Mouse (Mus musculus) hindbrain, embryonic 12.5 days (tissue): ENCODE measurements around the gene 6030408B16Rik. TPM values are rescaled to one million over a fixed set of nuclear protein-coding genes. Genes with fewer than 3 reads are reported as not detected.
"Not testable (repeated sequence)": the region's sequence is repeated elsewhere in the genome, so short reads cannot be mapped to it uniquely, and the experiment has no call there.

Source experiments
- ATAC-seq: fragments of 200-750 bp; cut with Nextera tagmentation; 2 replicates; pipeline ENCODE4 v1.8.0; 2017; ENCODE audit warnings: moderate TSS enrichment; ENCODE audit not compliant: low FRiP score
- H3K27ac ChIP-seq: fragments of 300-500 bp; sonication (generic); 2 replicates; pipeline ENCODE4 v1.5.1; 2016; ENCODE audit warnings: mild to moderate bottlenecking
- H3K27me3 ChIP-seq: fragments of 300-500 bp; sonication (generic); 2 replicates; pipeline ENCODE4 v1.6.1; 2016; ENCODE audit warnings: mild to moderate bottlenecking
- H3K36me3 ChIP-seq: fragments of 300-500 bp; sonication (generic); 2 replicates; pipeline ENCODE4 v1.6.1; 2016; ENCODE audit warnings: mild to moderate bottlenecking
- H3K4me1 ChIP-seq: fragments of 300-500 bp; sonication (generic); 2 replicates; pipeline ENCODE4 v1.6.1; 2016
- H3K4me2 ChIP-seq: fragments of 300-500 bp; sonication (generic); replicated peaks from 2 replicates; pipeline ENCODE4 v1.6.1; 2016; ENCODE audit warnings: mild to moderate bottlenecking
- H3K4me3 ChIP-seq: fragments of 300-500 bp; sonication (generic); 2 replicates; pipeline ENCODE4 v1.5.1; 2016; ENCODE audit warnings: mild to moderate bottlenecking
- H3K9ac ChIP-seq: fragments of 300-500 bp; sonication (generic); 2 replicates; pipeline ENCODE4 v1.6.1; 2016; ENCODE audit warnings: mild to moderate bottlenecking, moderate library complexity
- H3K9me3 ChIP-seq: fragments of 300-500 bp; sonication (generic); replicated peaks from 2 replicates; pipeline ENCODE4 v1.6.1; 2016; ENCODE audit warnings: mild to moderate bottlenecking
- WGBS: fragments of 180-500 bp; shearing (Covaris S2); methylation state at CpG from one replicate; pipeline ENCODE4 v1.1.7; 2016; 5-methylcytosine and 5-hydroxymethylcytosine counted together
- polyA plus RNA-seq: library from polyadenylated mRNA; unstranded; fragments of >200 nt; fragmentation: Nextera tagmentation; extraction: Ambion mirVana; gene quantifications from 2 replicates; pipeline ENCODE4 v1.2.1, GENCODE M21; 2016

The 6030408B16Rik gene
- polyA plus RNA-seq, 1 experiment from 2014 or later: 0.31 TPM

- H3K9me3 ChIP-seq: no peaks in the 10 kb centered on the region
- peaks cover 6% of the 10 kb centered on the region; the same call in 1 of the 2 replicates for H3K4me1 ChIP-seq
- no peak overlapping the region for H3K9ac ChIP-seq
- WGBS: 86% methylated on average over 6 of the region's 6 CpGs
- H3K4me3 ChIP-seq: no peak overlapping the region
- H3K4me2 ChIP-seq: no peak overlapping the region
- ATAC-seq: no peak
- no peaks in the 10 kb centered on the region for H3K36me3 ChIP-seq
- 0 out of 2 replicates have a peak, but pooled peaks cover 4% of the 10 kb centered on the region for H3K27me3 ChIP-seq
- no peak overlapping the region for H3K27ac ChIP-seq
Observed at GRCm38 (mm10) chr15:101320010-101320617, 27.1 kb downstream of the 6030408B16Rik start.

GRCm38 (mm10) chr15:101320618-101321041, 27.6 kb downstream of the 6030408B16Rik start:
- WGBS: 76% methylated on average over 6 of the region's 6 CpGs
- H3K36me3 ChIP-seq: no peaks in the 10 kb centered on the region
- no peak for ATAC-seq

DNA sequence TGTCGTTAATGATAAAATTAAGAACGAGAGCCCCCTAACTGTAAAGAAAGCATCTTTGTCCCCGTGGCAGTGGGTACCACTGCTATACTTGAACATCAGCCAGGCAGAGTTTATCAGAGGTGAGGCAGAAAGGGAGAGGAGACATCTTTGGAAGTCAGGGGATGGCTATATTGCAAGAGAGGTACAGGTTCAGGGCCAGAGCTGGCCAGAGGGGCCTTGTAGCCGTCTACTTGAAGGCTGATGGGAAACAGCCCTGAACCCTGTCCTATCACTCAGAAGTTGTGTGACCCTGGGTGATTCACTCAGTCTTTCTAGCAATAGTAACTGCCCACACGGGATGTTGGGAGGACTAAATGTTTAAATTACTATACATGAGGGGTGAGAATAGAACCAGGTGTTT, 28.1 kb downstream of the 6030408B16Rik start:
- H3K36me3 ChIP-seq: no peaks in the 10 kb centered on the region

More at GRCm38 (mm10) chr15:101320618-101321041, 27.6 kb downstream of the 6030408B16Rik start:
- Histone ChIP-seq H3K4me3 (no peak overlapping the region), H3K9ac (no peak overlapping the region), H3K27me3 (0 out of 2 replicates have a peak, but pooled peaks cover 4% of the 10 kb centered on the region), H3K9me3 (no peaks in the 10 kb centered on the region), H3K4me2 (no peak overlapping the region), H3K4me1 (peaks cover 6% of the 10 kb centered on the region; the same call in 1 of the 2 replicates), H3K27ac (no peak overlapping the region)

DNA sequence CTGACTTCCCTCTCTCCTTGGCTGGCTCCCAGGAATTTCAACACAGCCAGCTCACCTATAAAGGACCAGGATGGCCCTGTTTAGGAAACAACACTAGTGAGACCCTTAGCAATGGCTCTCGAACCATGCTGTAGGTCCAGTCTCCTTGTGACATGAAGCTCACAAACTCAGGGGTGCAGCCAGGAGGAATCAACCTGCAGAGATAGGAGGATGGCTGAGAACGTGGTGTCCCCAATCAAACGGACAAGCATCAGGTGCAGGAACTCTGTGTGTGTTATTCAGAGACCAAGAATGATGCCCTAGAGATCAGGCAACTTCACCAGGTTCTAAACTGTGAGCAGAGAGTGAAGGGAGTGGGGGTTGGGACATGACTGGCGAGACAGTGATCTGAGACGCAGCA, 29.1 kb downstream of the 6030408B16Rik start:
- Histone ChIP-seq H3K4me2 (no peak overlapping the region), H3K9ac (no peak overlapping the region), H3K9me3 (no peaks in the 10 kb centered on the region), H3K4me1 (no peaks in the 10 kb centered on the region), H3K36me3 (no peaks in the 10 kb centered on the region), H3K27ac (no peak overlapping the region), H3K27me3 (0 out of 2 replicates have a peak, but pooled peaks cover under 1% of the 10 kb centered on the region), H3K4me3 (no peak overlapping the region)
- 89% methylated on average over 5 of the region's 5 CpGs for WGBS
- no peak for ATAC-seq

More for the DNA sequence above, 28.1 kb downstream of the 6030408B16Rik start:
- ATAC-seq: no peak
- 72% methylated on average over 5 of the region's 5 CpGs for WGBS
- H3K4me2 ChIP-seq: no peak overlapping the region
- peaks cover 3% of the 10 kb centered on the region; the same call in 1 of the 2 replicates for H3K4me1 ChIP-seq
- H3K27me3 ChIP-seq: 0 out of 2 replicates have a peak, but pooled peaks cover 4% of the 10 kb centered on the region
- no peak overlapping the region for H3K9ac ChIP-seq
- no peaks in the 10 kb centered on the region for H3K9me3 ChIP-seq
- no peak overlapping the region for H3K4me3 ChIP-seq
- H3K27ac ChIP-seq: no peak overlapping the region

DNA sequence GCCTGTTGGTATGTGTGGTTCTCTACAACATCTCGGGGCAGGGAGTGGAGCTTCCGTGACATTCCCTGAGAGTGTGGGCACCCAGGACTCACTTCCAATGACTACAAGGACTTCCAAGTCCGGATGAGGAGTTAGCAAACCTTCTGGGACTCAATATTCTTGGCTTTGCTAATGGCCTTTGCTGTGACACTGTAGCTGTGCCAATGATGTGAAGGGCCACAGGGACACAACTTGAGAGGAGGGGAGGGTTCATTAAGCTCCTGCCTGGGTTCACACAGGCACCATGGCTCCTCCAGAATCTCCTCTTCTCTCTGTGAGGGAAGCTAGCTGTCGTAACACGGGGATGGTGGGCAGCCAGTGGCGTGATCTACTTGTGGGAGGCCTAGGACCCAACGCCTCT, 29.6 kb downstream of the 6030408B16Rik start:
- no peak for ATAC-seq
- Histone ChIP-seq H3K4me2 (no peak overlapping the region), H3K4me3 (no peak overlapping the region), H3K9ac (no peak overlapping the region), H3K27ac (no peak overlapping the region), H3K36me3 (no peaks in the 10 kb centered on the region), H3K9me3 (no peaks in the 10 kb centered on the region), H3K27me3 (no peaks in the 10 kb centered on the region), H3K4me1 (0 out of 2 replicates have a peak, but pooled peaks cover 2% of the 10 kb centered on the region)
- WGBS: 90% methylated on average over 7 of the region's 7 CpGs

DNA sequence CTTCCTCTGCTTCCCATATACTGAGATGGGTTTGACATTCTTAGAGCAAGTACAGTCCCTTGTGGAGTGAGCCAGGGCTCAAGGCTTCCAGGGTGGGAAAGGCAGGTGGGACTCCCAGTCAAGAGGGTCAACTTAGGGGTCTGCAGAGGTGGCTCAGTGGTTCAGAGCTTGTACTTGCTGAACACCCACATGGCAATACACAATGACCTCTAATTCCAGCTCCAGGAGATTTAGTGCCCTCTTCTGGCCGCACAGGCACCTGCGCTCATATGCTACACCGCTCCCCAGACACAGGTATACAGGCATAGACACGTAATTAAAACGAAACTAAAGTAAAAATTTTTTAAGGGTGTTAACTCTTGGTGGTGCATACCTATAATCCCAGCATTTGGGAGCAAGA, 30.5 kb downstream of the 6030408B16Rik start:
- WGBS: 94% methylated on average over 5 of the region's 5 CpGs
- Histone ChIP-seq H3K9ac (no peak overlapping the region), H3K27me3 (0 out of 2 replicates have a peak, but pooled peaks cover 3% of the 10 kb centered on the region), H3K27ac (no peak overlapping the region), H3K36me3 (no peaks in the 10 kb centered on the region), H3K4me3 (no peak overlapping the region), H3K4me1 (0 out of 2 replicates have a peak, but pooled peaks cover 2% of the 10 kb centered on the region), H3K9me3 (no peaks in the 10 kb centered on the region), H3K4me2 (no peak overlapping the region)
- no peak for ATAC-seq

DNA sequence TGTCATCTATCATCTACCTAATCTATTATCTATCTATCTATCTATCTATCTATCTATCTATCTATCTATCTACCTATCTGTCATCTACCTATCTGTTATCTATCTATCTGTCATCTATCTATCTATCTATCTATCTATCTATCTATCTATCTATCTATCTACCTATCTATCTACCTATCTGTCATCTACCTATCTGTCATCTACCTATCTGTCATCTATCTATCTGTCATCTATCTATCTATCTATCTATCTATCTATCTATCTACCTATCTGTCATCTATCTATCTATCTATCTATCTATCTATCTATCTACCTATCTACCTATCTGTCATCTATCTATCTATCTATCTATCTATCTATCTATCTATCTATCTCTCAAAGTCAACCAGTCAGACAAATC, 31.4 kb downstream of the 6030408B16Rik start:
- H3K4me2 ChIP-seq, H3K4me1 ChIP-seq, H3K9me3 ChIP-seq, H3K27ac ChIP-seq, ATAC-seq, H3K36me3 ChIP-seq, H3K4me3 ChIP-seq, H3K9ac ChIP-seq, H3K27me3 ChIP-seq: not testable (repeated sequence)

DNA sequence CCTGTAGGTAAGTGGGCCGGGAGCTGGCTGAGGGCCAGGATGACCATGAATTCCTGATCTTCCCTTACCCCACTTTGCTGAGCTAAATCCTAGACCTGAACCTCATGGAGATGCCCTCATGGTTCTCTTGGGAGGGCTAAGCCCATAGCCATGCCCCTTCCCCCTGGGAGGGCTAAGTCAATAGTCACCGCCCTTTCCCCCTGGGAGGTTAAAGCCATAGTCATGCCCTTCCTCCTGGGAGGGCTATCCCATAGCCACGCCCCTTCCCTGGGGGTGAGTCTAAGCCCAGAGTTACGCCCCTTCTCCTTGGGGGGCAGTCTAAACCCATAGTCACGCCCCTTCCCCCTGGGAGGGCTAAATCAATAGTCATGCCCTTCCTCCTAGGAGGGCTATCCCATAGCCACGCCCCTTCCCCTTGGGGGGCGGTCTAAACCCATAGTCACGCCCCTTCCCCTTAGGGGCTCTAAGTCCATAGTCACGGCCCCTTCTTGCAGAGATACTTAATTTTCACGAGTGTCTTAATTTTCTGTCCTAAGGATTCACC, 33.1 kb downstream of the 6030408B16Rik start:
- H3K9me3 ChIP-seq: no peaks in the 10 kb centered on the region
- no peak overlapping the region for H3K4me2 ChIP-seq
- 0 out of 2 replicates have a peak, but pooled peaks cover 2% of the 10 kb centered on the region for H3K4me1 ChIP-seq
- H3K4me3 ChIP-seq: no peak overlapping the region
- H3K27ac ChIP-seq: no peak overlapping the region
- no peaks in the 10 kb centered on the region for H3K36me3 ChIP-seq
- 42% methylated on average over 10 of the region's 10 CpGs for WGBS
- H3K27me3 ChIP-seq: 0 out of 2 replicates have a peak, but pooled peaks cover 3% of the 10 kb centered on the region
- H3K9ac ChIP-seq: no peak overlapping the region
- ATAC-seq: no peak

DNA sequence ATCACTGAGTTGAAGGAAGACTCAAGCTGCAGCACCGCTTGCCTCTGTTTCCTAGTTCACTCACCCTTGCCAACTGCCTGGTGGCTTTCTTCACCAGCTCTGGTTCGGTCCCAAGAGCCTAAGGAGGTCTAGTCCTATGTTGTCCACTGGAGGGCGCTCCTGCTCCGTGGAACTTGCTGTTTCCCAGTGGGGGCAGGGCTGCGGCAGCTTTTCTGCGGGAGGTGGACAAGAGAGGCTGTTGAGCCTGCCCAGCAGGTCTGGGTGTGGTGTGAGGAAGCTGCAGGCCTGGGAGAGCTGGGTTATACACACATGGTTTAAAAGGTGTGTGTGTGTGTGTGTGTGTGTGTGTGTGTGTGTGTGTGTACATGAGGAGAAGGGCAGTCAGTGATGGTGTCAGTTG, 34.3 kb downstream of the 6030408B16Rik start:
- Histone ChIP-seq H3K4me3 (no peak overlapping the region), H3K27ac (no peak overlapping the region), H3K9me3 (no peaks in the 10 kb centered on the region), H3K27me3 (peaks cover 3% of the 10 kb centered on the region; the same call in 1 of the 2 replicates), H3K9ac (no peak overlapping the region), H3K4me2 (no peak overlapping the region), H3K4me1 (0 out of 2 replicates have a peak, but pooled peaks cover 2% of the 10 kb centered on the region), H3K36me3 (no peaks in the 10 kb centered on the region)
- ATAC-seq: 0 out of 2 replicates have a peak, but pooled peaks have one; percentile 11
- WGBS: 9% methylated on average over 6 of the region's 6 CpGs

- Histone ChIP-seq H3K4me3 (no peak overlapping the region), H3K27ac (no peak overlapping the region), H3K27me3 (peaks cover 3% of the 10 kb centered on the region; the same call in 1 of the 2 replicates), H3K9me3 (no peaks in the 10 kb centered on the region), H3K36me3 (no peaks in the 10 kb centered on the region), H3K9ac (no peak overlapping the region), H3K4me2 (no peak overlapping the region), H3K4me1 (0 out of 2 replicates have a peak, but pooled peaks cover 2% of the 10 kb centered on the region)
- 54% methylated on average over 3 of the region's 3 CpGs for WGBS
- ATAC-seq: no peak
Observed at GRCm38 (mm10) chr15:101328876-101329563, 36.0 kb downstream of the 6030408B16Rik start.

DNA sequence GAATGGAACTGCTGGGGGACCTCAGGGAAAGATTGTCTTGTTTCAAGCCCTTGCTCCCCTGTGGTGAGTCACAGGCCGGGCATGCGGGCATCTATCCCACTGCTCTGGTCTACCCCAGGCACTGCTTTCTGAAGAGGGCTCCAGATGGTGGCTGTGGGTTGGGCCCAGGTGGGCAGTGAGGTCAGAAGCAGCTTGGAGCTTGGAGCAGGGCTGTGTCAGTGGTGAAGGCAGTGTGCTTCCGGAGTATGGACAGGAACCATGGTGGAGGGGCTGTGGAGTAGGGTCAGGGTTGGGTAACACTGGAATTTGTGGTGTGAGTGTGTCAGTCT, 36.5 kb downstream of the 6030408B16Rik start:
- Histone ChIP-seq H3K4me3 (no peak overlapping the region), H3K27me3 (peaks cover 3% of the 10 kb centered on the region; the same call in 1 of the 2 replicates), H3K9me3 (no peaks in the 10 kb centered on the region), H3K4me2 (no peak overlapping the region), H3K9ac (no peak overlapping the region), H3K4me1 (0 out of 2 replicates have a peak, but pooled peaks cover 2% of the 10 kb centered on the region), H3K36me3 (no peaks in the 10 kb centered on the region), H3K27ac (no peak overlapping the region)
- WGBS: 47% methylated on average over 3 of the region's 3 CpGs
- no peak for ATAC-seq

- 81% methylated on average over 4 of the region's 4 CpGs for WGBS
- no peaks in the 10 kb centered on the region for H3K9me3 ChIP-seq
- H3K4me1 ChIP-seq: 0 out of 2 replicates have a peak, but pooled peaks cover 2% of the 10 kb centered on the region
- no peaks in the 10 kb centered on the region for H3K36me3 ChIP-seq
- H3K27ac ChIP-seq: no peak overlapping the region
- no peak overlapping the region for H3K4me3 ChIP-seq
- no peak overlapping the region for H3K9ac ChIP-seq
- no peak for ATAC-seq
- H3K4me2 ChIP-seq: no peak overlapping the region
- peaks cover 3% of the 10 kb centered on the region; the same call in 1 of the 2 replicates for H3K27me3 ChIP-seq
Observed at GRCm38 (mm10) chr15:101331090-101331489, 38.1 kb downstream of the 6030408B16Rik start.
